Mouse (Mus musculus) ES-CJ7 (cell line): ENCODE results near the gene Sema3b.

Source experiments
- DNase-seq: peaks from one replicate; pipeline ENCODE4 v3.0.0; 2011; ENCODE audit warnings: low read depth, low spot score

Gene Sema3b

DNA sequence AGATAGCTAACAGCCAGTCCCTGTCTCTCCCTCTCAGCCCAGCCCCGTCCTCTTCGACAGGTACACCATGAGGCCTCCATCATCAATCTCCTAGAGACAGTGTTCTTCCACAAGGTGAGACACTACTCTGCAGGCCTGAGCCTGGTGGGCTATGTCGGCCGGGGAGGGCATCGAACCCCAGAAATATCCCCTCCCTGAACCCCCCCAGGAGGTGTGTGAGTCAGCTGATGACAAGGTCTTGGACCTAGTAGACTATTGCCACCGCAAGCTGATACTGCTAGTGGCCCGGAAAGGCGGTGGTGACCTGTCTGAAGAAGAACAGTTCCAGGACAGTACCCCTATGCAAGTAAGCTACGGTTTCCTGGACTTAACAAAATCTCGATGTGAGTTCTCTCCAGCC lies 60.2 kb downstream of the Sema3b start:
- DNase-seq, result no peak

DNA sequence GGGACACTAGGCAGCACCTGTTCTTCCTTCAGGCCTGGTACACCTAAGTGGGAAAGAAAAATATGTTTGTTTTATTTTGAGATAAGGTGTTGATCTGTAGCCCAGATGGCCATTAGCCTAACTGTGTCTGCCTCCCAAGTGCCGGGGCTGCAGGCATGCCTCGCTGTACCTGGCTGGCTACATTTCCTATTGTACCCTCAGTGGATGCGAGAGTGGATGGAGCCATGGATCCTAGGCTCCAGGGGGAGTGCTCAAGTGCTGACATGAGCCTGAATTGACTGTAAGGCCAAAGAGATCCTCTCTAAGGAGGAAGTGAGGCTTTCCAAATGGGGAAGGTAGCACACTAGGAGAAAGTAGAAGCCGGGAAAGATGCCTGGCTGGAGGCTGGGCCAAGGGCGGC lies 61.1 kb downstream of the Sema3b start:
- no peak for DNase-seq
